Mouse (Mus musculus) limb, embryonic 15.5 days (tissue): ENCODE measurements around the gene Usp3. TPM values are rescaled to one million over a fixed set of nuclear protein-coding genes. Genes with fewer than 3 reads are reported as not detected.

Experiments used
- ATAC-seq: fragments of 200-750 bp; cut with Nextera tagmentation; 2 replicates; pipeline ENCODE4 v1.8.0; 2017; ENCODE audit warnings: low read depth, moderate TSS enrichment; ENCODE audit not compliant: insufficient number of reproducible peaks, low FRiP score, low TSS enrichment
- H3K27ac ChIP-seq: fragments of 300-500 bp; sonication (generic); 2 replicates; pipeline ENCODE4 v1.5.1; 2015; ENCODE audit warnings: moderate library complexity, mild to moderate bottlenecking, inconsistent platforms
- H3K27me3 ChIP-seq: fragments of 300-500 bp; sonication (generic); 2 replicates; pipeline ENCODE4 v1.6.1; 2015; ENCODE audit warnings: inconsistent platforms
- H3K36me3 ChIP-seq: fragments of 300-500 bp; sonication (generic); 2 replicates; pipeline ENCODE4 v1.6.1; 2015; ENCODE audit warnings: inconsistent platforms
- H3K4me1 ChIP-seq: fragments of 300-500 bp; sonication (generic); 2 replicates; pipeline ENCODE4 v1.6.1; 2015; ENCODE audit warnings: inconsistent platforms
- H3K4me2 ChIP-seq: fragments of 300-500 bp; sonication (generic); 2 replicates; pipeline ENCODE4 v1.6.1; 2015; ENCODE audit warnings: mild to moderate bottlenecking, inconsistent platforms
- H3K4me3 ChIP-seq: fragments of 300-500 bp; sonication (generic); 2 replicates; pipeline ENCODE4 v1.5.1; 2015; ENCODE audit warnings: mild to moderate bottlenecking, inconsistent platforms
- H3K9ac ChIP-seq: fragments of 300-500 bp; sonication (generic); 2 replicates; pipeline ENCODE4 v1.6.1; 2015; ENCODE audit warnings: inconsistent platforms
- H3K9me3 ChIP-seq: fragments of 300-500 bp; sonication (generic); 2 replicates; pipeline ENCODE4 v1.6.1; 2016; ENCODE audit warnings: inconsistent platforms
- WGBS: fragments of 180-500 bp; shearing (Covaris S2); methylation state at CpG from one replicate; pipeline ENCODE4 v1.1.7; 2015; 5-methylcytosine and 5-hydroxymethylcytosine counted together
- polyA plus RNA-seq: library from polyadenylated mRNA; unstranded; fragments of >200 nt; fragmentation: Nextera tagmentation; extraction: Ambion mirVana; gene quantifications from 2 replicates; pipeline ENCODE4 v1.2.1, GENCODE M21; 2015

Usp3 gene
- polyA plus RNA-seq, 1 experiment from 2014 or later, result 65.1 TPM

DNA sequence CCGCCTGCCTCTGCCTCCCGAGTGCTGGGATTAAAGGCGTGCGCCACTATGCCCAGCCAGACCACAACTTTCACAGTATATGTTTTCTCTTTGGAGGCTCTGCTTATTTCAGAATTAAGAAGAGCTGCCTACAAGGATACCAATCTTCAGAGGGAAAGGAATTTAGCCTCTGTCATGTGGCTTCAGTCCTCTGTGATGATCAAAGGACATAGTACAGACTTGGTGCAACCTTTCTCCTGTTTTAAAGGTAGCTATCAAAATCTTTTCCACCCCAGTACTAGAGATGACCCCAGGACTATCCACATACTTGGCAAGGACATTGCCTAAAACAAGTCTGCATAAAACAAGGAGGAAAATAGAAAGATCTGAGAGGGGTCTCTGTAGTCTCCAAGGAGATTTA, 34.0 kb downstream of the Usp3 start:
- no peak for ATAC-seq
- Histone ChIP-seq H3K27ac (no peak overlapping the region), H3K4me3 (no peak overlapping the region), H3K4me1 (peaks cover 3% of the 10 kb centered on the region; the same call in 1 of the 2 replicates), H3K4me2 (no peak overlapping the region), H3K36me3 (no peaks in the 10 kb centered on the region), H3K9me3 (no peaks in the 10 kb centered on the region), H3K9ac (no peak overlapping the region), H3K27me3 (no peaks in the 10 kb centered on the region)
- WGBS, result 99% methylated on average over 4 of the region's 4 CpGs

DNA sequence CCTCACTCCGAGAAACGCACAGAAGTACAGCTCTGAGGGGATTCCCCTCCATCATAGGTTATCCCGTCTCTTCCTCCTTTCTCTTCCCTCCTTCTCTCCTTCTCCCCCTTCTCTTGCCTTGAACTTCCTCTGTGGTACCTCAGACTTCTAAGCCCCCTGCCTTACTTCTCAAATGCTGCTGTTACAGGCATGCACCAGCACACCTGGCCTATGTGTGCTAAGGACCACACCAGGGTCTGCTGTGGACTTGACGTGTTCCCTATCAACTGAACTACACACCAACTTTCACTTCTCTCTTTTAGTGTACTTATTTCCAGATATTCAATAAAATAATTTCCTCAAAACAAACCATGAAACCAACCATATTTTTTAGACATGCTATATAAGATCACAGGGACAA, 50.2 kb downstream of the Usp3 start:
- Histone ChIP-seq H3K4me1 (no peaks in the 10 kb centered on the region), H3K9me3 (no peaks in the 10 kb centered on the region), H3K27me3 (no peaks in the 10 kb centered on the region), H3K36me3 (peaks cover 50% of the 10 kb centered on the region), H3K27ac (no peak overlapping the region), H3K4me2 (no peak overlapping the region), H3K9ac (no peak overlapping the region), H3K4me3 (no peak overlapping the region)
- WGBS, result 86% methylated on average over 4 of the region's 4 CpGs
- ATAC-seq, result no peak

DNA sequence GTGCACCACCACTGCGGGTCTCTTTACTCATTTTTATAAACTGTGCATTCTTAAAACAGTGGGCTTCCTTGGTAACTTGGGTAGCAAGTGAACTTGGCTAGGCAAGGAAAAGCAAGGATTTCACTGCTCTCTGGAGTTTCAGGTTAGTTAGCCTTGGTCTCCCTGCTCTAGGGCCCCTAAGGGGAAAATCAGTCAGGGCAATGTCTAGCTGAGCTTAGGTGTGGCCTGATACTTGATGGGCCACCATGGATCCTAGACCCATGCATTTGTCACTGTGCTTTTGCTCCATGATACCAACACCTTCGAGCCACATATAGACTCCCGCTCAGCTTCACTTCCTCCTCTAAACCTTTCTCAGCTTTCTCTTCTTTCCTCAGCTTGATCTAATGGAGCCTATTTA, 71.3 kb downstream of the Usp3 start:
- H3K9me3 ChIP-seq, result no peaks in the 10 kb centered on the region
- no peak for ATAC-seq
- H3K36me3 ChIP-seq, result peaks cover 67% of the 10 kb centered on the region
- no peak overlapping the region for H3K27ac ChIP-seq
- no peak overlapping the region for H3K4me3 ChIP-seq
- no peaks in the 10 kb centered on the region for H3K4me1 ChIP-seq
- WGBS, result 96% methylated on average over 3 of the region's 3 CpGs
- H3K9ac ChIP-seq, result no peak overlapping the region
- no peaks in the 10 kb centered on the region for H3K27me3 ChIP-seq
- H3K4me2 ChIP-seq, result no peak overlapping the region

DNA sequence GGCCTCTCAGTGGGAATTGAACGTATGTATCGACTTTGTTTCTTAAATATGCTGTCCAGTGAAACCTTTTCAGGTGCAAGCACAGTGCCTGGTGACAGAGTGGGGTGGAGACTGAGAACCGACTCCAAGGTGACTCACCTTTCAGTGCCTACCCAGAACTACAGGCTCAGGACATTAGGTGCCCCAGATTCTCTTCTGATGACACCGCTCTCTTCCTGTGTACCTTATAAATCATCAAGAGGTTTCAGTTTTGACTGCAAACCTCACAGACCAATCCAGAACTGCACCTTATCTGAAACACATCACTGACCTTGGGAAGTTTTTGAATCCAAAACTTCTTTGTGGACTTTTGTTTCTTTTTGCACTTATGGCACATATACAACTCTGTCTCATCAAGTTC, 72.6 kb downstream of the Usp3 start:
- Histone ChIP-seq H3K9ac (no peak overlapping the region), H3K4me2 (no peak overlapping the region), H3K4me3 (no peak overlapping the region), H3K9me3 (no peaks in the 10 kb centered on the region), H3K36me3 (peaks cover 69% of the 10 kb centered on the region), H3K27ac (0 out of 2 replicates have a peak overlapping the region, but pooled peaks have one; percentile 11), H3K27me3 (no peaks in the 10 kb centered on the region), H3K4me1 (no peaks in the 10 kb centered on the region)
- ATAC-seq, result no peak
- 89% methylated on average over 4 of the region's 4 CpGs for WGBS

GRCm38 (mm10) chr9:66518901-66519300, 74.0 kb downstream of the Usp3 start:
- Histone ChIP-seq H3K36me3 (peaks cover 69% of the 10 kb centered on the region), H3K4me2 (no peak overlapping the region), H3K9ac (no peak overlapping the region), H3K27ac (no peak overlapping the region), H3K27me3 (no peaks in the 10 kb centered on the region), H3K4me3 (no peak overlapping the region), H3K9me3 (no peaks in the 10 kb centered on the region), H3K4me1 (peaks cover 4% of the 10 kb centered on the region)
- 77% methylated on average over 5 of the region's 5 CpGs for WGBS
- ATAC-seq, result no peak

DNA sequence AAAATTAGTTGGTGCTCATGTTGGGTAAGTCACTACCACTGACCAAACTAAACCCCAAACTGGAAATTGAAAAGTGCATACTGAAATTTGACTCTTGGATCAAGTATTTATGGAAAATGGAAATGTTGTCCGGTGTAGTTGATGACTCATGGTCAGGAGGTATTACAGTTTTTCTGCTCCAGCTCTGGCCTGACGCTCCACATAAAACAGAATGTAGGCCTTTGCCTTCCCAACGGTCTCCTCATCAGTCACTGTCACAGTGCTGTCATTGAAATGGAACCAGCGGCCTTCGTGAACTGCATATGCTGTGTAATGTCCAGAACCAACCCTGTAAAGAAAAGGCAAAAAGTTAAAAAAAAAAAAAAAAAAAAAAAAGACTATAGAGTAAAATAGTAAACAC, 74.7 kb downstream of the Usp3 start:
- no peak overlapping the region for H3K9ac ChIP-seq
- ATAC-seq, result no peak
- H3K4me1 ChIP-seq, result peaks cover 10% of the 10 kb centered on the region
- peaks cover 69% of the 10 kb centered on the region for H3K36me3 ChIP-seq
- no peak overlapping the region for H3K4me2 ChIP-seq
- H3K9me3 ChIP-seq, result no peaks in the 10 kb centered on the region
- H3K27me3 ChIP-seq, result no peaks in the 10 kb centered on the region
- no peak overlapping the region for H3K4me3 ChIP-seq
- 84% methylated on average over 5 of the region's 5 CpGs for WGBS
- no peak overlapping the region for H3K27ac ChIP-seq

GRCm38 (mm10) chr9:66517746-66518145, 75.2 kb downstream of the Usp3 start:
- Histone ChIP-seq H3K27ac (no peak overlapping the region), H3K4me2 (no peak overlapping the region), H3K4me1 (peaks cover 15% of the 10 kb centered on the region), H3K4me3 (no peak overlapping the region), H3K9me3 (no peaks in the 10 kb centered on the region), H3K27me3 (no peaks in the 10 kb centered on the region), H3K9ac (no peak overlapping the region), H3K36me3 (peaks cover 67% of the 10 kb centered on the region)
- ATAC-seq, result no peak
- 89% methylated on average over 10 of the region's 10 CpGs for WGBS

DNA sequence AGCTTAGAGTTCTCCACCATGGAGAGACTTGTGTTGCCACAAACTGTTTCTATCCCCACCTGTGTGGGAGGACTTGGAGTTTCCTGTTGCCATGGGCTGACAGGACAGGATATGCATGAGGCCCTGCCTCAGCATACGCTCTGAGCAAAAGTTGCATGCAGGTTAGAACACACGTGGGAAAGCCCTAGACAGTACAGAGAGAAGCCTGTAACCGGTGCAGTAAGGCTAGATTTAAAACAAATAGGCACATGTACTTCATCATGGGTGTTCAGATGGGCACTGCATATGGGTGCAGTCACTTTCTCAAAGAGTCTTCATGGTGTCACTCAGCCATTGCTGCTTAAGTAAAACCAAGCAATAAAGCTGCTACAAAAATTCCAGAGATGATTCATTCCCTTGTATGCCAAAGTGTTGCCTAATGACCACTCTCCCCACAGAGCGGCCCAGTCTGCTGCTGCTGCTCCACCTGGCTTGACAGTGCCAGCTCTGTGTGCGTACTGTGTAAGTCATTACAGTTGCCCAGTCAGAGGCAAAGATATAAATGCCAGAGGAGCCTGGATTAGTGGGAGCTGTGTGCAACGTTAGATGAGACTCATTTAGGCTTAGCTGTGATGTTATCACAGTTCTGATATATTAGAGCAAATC, 76.5 kb downstream of the Usp3 start:
- Histone ChIP-seq H3K27ac (no peak overlapping the region), H3K4me1 (peaks cover 19% of the 10 kb centered on the region), H3K4me3 (no peak overlapping the region), H3K9ac (no peak overlapping the region), H3K27me3 (no peaks in the 10 kb centered on the region), H3K9me3 (no peaks in the 10 kb centered on the region), H3K36me3 (peaks cover 57% of the 10 kb centered on the region), H3K4me2 (no peak overlapping the region)
- no peak for ATAC-seq
- 80% methylated on average over 6 of the region's 6 CpGs for WGBS

DNA sequence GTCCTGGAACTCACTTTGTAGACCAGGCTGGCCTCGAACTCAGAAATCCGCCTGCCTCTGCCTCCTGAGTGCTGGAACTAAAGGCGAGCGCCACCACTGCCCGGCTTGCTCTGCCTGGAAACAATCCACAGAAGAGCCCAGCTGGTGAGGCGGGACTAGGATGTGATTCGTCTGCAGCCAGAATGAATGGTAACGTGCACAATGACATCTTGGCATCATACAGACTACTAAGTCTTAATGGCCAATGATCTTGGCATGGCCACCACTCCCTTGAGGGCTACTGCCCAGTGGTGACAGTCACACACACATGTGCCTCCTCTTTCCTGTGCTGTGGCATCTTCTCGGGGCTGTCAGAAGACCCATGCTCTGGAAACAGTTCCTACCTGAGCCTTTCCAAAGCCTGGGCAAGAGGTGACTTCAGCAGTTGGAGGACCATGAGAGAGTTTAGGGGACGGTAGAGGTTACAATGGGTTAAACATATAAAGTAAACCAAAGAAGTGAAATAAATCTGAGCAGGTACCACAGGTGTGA, 77.2 kb downstream of the Usp3 start:
- no peaks in the 10 kb centered on the region for H3K9me3 ChIP-seq
- H3K27me3 ChIP-seq, result no peaks in the 10 kb centered on the region
- no peak overlapping the region; the same call in 1 of the 2 replicates for H3K27ac ChIP-seq
- 91% methylated on average over 10 of the region's 10 CpGs for WGBS
- no peak for ATAC-seq
- peaks cover 22% of the 10 kb centered on the region for H3K4me1 ChIP-seq
- H3K4me3 ChIP-seq, result no peak overlapping the region
- peaks cover 57% of the 10 kb centered on the region for H3K36me3 ChIP-seq
- H3K9ac ChIP-seq, result no peak overlapping the region
- no peak overlapping the region for H3K4me2 ChIP-seq

DNA sequence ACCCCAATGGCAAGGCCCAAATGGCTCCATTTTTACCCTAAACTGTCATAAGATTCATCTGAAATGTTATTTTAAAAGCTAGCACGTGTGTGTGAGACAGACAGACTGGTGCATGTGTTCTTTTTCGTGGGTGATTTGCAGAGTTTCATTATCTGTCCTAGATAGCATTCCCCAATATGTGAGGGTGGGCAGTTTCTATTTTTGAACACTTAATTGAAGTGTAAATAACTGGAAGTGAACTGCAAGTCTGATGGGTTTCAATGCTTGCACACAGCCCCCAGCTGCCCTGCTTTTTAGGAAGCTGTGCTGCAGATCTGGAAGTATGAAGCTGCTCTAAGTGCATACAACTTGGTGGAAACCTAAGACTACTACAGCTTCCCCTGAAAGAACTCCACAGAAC, 77.8 kb downstream of the Usp3 start:
- ATAC-seq, result no peak
- H3K36me3 ChIP-seq, result peaks cover 52% of the 10 kb centered on the region
- no peak overlapping the region for H3K9ac ChIP-seq
- H3K9me3 ChIP-seq, result no peaks in the 10 kb centered on the region
- H3K4me3 ChIP-seq, result no peak overlapping the region
- H3K27me3 ChIP-seq, result no peaks in the 10 kb centered on the region
- H3K4me1 ChIP-seq, result peaks cover 28% of the 10 kb centered on the region
- H3K27ac ChIP-seq, result peak overlapping the region; percentile 33; the same call in 1 of the 2 replicates
- H3K4me2 ChIP-seq, result no peak overlapping the region
- WGBS, result 75% methylated on average over 2 of the region's 2 CpGs

DNA sequence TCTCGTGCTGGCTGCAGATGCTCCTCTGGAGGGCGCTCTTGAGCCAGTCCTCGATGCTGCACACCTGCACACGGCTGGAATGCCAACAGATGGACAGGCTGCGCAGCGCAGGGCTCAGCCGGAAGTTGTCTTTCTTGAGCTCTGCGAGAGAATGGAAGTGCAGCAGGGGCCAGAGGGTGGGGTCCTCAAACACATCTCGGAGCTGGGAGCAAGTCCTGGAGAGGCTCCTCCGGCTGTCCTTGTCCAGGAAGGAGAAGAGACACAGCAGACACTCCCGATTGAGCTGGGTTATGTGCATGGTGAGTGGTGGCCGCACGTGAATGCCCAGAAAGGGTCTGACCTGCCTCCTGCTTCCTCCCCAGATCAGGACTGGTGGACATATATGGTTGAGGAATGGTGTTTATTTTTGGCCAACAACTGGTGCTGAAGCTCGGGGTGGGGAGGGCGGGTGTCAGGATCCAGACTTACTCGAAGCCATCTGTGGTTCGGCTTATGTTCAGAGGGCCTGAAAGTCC, 78.6 kb downstream of the Usp3 start, which contains the start of gene Fbxl22:
TSS of gene Fbxl22 (minus strand) at position 338 of the 515 bp plus-strand sequence.
- Histone ChIP-seq H3K4me3 (no peak within 1 kb of the TSS), H3K9me3 (no peaks in the 10 kb centered on the region), H3K4me2 (no peak within 1 kb of the TSS), H3K27ac (peak within 1 kb of the TSS; percentile 97), H3K36me3 (peaks cover 44% of the 10 kb centered on the region), H3K27me3 (no peaks in the 10 kb centered on the region), H3K9ac (no peak within 1 kb of the TSS), H3K4me1 (peaks cover 28% of the 10 kb centered on the region)
- ATAC-seq, result no peak
- WGBS, result 63% methylated on average over 17 of the region's 17 CpGs

DNA sequence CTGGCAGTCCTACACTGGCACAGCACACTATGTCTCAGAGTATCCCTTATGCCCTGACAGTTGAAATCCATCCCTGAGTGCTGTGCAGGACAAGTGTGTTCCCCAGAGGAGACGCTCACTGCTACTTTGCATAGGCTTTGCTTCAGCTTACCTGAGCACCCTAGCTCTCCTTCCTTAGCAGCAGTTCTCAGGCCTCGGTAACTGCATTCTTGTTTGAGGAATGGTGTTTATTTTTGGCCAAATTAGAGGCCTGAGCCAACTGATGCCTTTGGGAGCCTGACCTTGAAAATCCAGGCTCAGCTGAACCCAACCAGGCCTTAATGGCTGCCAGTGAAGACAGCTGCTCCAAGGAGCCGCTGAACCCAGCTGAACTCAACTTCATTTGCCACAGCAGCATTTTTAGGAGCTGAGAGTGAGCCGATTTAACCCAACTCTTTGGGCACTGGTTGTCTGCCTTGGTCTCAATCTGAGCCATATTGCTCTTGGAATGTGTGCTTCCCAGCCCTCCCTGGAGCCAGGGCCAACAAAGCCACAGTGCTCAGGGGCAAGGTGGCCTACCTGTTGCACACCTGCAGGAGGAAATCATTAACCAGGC, 79.2 kb downstream of the Usp3 start:
- H3K4me2 ChIP-seq, result no peak overlapping the region
- no peaks in the 10 kb centered on the region for H3K9me3 ChIP-seq
- peaks cover 28% of the 10 kb centered on the region for H3K4me1 ChIP-seq
- H3K4me3 ChIP-seq, result no peak overlapping the region
- peaks cover 44% of the 10 kb centered on the region for H3K36me3 ChIP-seq
- no peak overlapping the region for H3K9ac ChIP-seq
- H3K27me3 ChIP-seq, result no peaks in the 10 kb centered on the region
- peak overlapping the region; percentile 97 for H3K27ac ChIP-seq
- 85% methylated on average over 4 of the region's 4 CpGs for WGBS
- no peak for ATAC-seq
